Mouse (Mus musculus) brain, embryonic 14.5 days (tissue): ENCODE measurements around the gene C1qtnf9.

ENCODE experiments used
- CTCF ChIP-seq: fragments of 200-500 bp; IDR thresholded peaks from 2 replicates; pipeline ENCODE4 v1.5.1; 2012; ENCODE audit warnings: inconsistent platforms, mild to moderate bottlenecking, moderate library complexity, borderline replicate concordance; ENCODE audit not compliant: insufficient read depth, insufficient read length; ENCODE audit errors: extremely low read depth
- POLR2A ChIP-seq: fragments of 200-500 bp; IDR thresholded peaks from 2 replicates; pipeline ENCODE4 v1.6.1; 2012; ENCODE audit warnings: mild to moderate bottlenecking, inconsistent platforms, borderline replicate concordance; ENCODE audit not compliant: poor library complexity, insufficient read depth, insufficient read length, severe bottlenecking; ENCODE audit errors: extremely low read depth

DNA sequence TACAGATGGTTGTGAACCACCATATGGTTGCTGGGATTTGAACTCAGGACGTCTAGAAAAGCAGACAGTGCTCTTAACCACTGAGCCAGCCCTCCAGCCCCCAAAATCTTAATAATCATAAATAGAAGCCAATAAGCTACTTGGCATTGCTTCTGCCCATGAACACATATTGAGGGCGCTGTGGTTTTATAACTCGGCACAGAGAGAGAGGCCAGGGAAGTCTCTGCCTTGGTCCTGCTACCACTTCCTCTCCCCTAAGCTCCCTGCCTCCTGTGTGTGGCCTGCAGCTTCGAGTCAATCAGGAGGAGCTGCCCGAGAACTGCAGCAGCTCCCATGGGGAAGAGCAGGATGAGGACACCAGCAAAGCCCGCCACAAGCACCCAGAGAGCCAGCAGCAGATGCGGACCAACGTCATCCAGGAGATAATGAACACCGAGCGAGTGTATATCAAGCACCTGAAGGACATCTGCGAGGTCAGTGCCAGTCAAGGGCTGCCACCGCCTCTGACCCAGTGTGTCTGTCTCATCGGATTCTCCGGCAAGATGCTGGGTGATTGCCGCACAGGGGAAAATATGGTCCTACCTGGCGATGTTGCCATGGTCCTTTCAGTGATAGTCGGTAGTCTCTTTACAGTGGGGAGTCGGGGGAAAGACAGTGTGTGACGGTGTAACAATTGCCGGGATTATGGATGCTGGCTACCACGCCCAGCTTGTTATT is 20.6 kb upstream of the C1qtnf9 start:
- TF ChIP-seq CTCF (no peak), POLR2A (no peak)
